Mouse (Mus musculus) MN1 (cell line): Measurements from ENCODE around the gene Nos3.

Experiments
- DNase-seq: peaks from one replicate; pipeline ENCODE4 v3.0.0-alpha.2; 2016; ENCODE audit warnings: low spot score

Nos3 gene

GRCm38 (mm10) chr5:24344477-24345051 is 20.0 kb upstream of the Nos3 start:
- DNase-seq: peak; percentile 71

GRCm38 (mm10) chr5:24346313-24346712 is 18.3 kb upstream of the Nos3 start:
- no peak for DNase-seq

- no peak for DNase-seq
Measured at GRCm38 (mm10) chr5:24347186-24347875, 17.3 kb upstream of the Nos3 start.

DNA sequence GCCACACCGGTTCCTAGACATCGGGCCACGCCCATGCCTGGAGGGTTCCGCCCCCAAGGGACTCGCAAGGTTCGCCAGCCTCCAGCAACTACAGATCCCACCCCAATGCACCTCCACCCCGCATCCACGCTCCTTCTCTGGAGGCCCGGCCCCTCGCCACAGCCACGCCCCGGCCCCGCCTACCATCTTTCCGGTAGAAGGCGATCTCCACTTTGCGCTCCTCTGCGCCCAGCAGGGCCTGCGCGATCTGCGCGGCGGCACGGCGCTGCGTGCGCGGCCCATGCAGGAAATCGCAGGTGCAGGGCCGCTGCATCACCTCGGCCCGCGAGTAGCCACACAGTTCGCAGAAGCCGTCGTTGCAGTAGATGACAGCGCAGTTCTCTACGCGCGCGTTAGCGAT is 16.5 kb upstream of the Nos3 start:
- peak; percentile 85 for DNase-seq

GRCm38 (mm10) chr5:24348546-24348945 is 16.1 kb upstream of the Nos3 start:
- DNase-seq: peak; percentile 82

DNA sequence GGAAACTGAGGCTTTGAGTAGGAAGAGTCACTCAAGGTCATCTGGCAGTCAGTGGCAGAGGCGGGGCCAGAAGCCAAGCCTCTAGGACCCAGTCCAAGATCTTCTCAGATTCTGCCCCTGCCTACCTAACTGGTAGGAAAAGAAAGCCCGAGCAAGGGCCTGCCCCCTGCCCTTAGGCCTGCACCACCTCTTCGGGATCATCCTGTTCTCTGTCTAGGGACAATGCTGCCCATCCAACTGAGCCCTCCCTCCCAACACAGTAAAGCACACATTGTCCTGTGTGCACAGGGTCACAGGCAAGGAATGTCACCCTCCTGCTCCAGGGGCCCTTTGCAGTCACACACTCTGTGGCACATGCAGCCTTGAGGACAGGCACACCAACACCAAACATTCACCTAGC is 14.5 kb upstream of the Nos3 start:
- no peak for DNase-seq

DNA sequence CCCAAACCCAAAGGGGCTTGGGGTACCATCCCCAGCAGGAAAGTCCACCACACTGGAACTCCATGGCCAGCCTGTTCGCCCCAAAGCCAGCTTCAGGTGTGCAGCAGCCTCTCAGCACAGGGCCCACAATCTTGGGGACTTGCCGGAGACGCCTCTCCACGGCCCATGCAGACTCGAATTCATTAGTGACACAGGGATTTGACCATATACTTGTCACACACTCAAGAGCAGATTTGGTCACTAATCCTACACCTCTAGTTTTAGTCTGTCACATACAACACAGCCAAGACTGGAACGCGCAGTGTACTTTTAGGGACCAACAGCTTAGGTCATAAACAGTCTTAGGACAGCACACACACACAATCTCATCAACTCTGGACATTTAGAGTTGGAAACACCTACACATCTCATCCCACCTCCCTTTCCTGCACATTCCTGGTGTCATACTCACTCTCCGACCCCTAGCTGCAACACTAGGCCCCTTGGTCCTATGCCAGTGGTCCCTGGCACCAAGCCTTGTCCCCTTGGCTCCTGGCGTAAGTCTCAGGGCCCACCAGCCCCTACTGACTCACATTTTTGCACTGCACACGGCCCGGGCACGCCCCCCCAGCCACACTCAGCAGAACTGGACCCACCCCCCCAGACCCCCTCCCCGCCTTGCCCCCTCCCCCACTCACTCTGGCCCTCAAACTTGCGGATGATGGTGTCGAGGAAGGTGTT is 13.9 kb upstream of the Nos3 start:
- no peak for DNase-seq

- DNase-seq: no peak
Measured at GRCm38 (mm10) chr5:24351278-24351677, 13.3 kb upstream of the Nos3 start, which contains the start of gene Kcnh2. TSS of gene Kcnh2 (minus strand) at chr5:24351604.

- peak; percentile 89 for DNase-seq
Measured at GRCm38 (mm10) chr5:24351701-24352171, 12.9 kb upstream of the Nos3 start.

GRCm38 (mm10) chr5:24352251-24352859 is 12.3 kb upstream of the Nos3 start:
- DNase-seq: peak; percentile 78

DNA sequence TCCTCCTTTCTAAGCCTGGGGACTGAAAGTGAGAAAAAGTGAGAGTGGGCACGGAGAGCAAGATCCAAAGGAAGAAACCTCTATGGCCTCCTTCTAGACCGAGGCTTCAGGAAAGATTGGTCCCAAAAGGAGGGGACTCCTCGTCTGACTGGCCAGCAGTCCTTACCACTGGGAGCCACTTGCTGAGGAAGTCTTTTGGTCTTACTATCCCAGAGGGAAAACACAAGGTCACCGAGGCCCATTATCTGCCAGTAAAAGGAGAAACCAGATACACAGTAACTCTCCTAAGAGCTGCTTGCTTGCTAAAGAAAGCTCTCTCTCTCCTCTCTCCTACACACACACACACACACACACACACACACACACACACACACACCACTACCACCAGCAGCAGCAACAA is 11.3 kb upstream of the Nos3 start:
- no peak for DNase-seq

- no peak for DNase-seq
Measured at GRCm38 (mm10) chr5:24356764-24357163, 7.8 kb upstream of the Nos3 start.

DNA sequence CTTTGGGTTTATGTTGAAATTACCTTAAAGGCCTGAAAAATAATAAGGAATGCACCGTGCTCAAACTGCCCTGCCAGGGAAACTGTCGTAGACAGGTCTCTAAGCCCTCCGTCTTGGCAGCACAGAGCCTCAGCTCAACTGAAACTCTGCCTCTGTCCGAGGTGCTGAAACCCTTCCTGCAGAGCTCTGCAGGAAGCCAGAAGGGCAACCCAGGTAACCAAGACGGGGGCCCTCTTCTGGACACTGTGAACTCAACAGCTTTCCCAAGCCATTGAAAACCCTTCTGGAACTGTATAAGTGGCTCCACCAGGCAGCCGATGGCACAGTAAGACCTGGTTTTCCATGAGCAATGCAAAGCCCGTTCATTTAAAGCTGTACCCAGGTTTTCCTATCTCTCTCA is 7.1 kb upstream of the Nos3 start:
- peak; percentile 68 for DNase-seq

GRCm38 (mm10) chr5:24360792-24361454 is 3.7 kb upstream of the Nos3 start:
- DNase-seq: peak; percentile 89

- DNase-seq: no peak
Measured at GRCm38 (mm10) chr5:24363467-24363866, 1.1 kb upstream of the Nos3 start.

DNA sequence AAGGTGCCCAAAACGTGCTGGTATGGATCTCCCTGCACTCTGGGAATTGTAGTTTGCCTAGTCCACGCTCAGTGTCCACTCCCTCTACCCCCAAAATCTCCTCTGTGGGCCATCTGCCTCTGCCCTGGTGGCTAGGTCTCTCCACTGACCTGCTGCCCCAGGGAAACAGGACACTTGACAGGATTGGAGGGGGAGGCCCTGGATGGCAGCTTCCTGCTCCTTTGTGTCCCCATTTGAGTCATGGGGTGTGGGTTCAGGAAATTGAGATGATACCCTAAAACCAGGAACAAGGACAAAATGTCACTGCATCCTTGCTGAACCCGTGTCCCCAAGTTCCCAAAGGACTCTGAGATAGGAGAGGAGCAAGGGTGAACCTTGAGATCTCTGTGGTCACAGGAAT is 549 bp upstream of the Nos3 start:
- DNase-seq: no peak

DNA sequence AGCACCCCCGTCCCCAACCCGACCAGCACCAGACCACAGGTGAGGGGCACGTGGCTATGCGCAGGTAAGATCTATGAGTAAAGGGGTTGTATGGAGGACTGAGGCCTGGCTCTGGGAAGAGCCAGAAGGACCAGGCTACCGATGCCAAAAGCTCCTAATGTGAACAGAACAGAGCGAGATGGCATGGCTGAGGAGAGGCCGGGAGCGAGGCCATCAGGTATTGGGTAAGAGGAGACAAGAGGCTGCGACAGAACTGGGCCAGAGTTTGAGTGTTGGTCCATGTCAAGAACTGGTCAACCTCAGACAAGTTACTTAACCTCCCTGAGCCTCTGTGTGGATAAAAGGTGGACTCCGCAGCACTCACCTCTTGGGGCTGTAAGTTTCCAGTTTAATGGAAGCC is 353 bp downstream of the Nos3 start:
- no peak for DNase-seq

- no peak for DNase-seq
Measured at GRCm38 (mm10) chr5:24365528-24365927, 918 bp downstream of the Nos3 start.

GRCm38 (mm10) chr5:24366426-24366825 is 1.8 kb downstream of the Nos3 start:
- no peak for DNase-seq

- no peak for DNase-seq
Measured at GRCm38 (mm10) chr5:24369767-24370166, 5.2 kb downstream of the Nos3 start.

GRCm38 (mm10) chr5:24373807-24374206 is 9.2 kb downstream of the Nos3 start:
- DNase-seq: no peak

- DNase-seq: peak; percentile 42
Measured at GRCm38 (mm10) chr5:24374216-24374615, 9.6 kb downstream of the Nos3 start.
